Mouse (Mus musculus) kidney, postnatal 4 days (tissue): ENCODE measurements around the gene Tiam2.
"Not testable (repeated sequence)": the region's sequence is repeated elsewhere in the genome, so short reads cannot be mapped to it uniquely, and the experiment has no call there.

Source experiments
- DNase-seq, 2 experiments: peaks; one replicate each; pipeline ENCODE4 v3.0.0; 2021; ENCODE audit warnings: mixed read lengths in 2 of 2

Gene Tiam2

DNA sequence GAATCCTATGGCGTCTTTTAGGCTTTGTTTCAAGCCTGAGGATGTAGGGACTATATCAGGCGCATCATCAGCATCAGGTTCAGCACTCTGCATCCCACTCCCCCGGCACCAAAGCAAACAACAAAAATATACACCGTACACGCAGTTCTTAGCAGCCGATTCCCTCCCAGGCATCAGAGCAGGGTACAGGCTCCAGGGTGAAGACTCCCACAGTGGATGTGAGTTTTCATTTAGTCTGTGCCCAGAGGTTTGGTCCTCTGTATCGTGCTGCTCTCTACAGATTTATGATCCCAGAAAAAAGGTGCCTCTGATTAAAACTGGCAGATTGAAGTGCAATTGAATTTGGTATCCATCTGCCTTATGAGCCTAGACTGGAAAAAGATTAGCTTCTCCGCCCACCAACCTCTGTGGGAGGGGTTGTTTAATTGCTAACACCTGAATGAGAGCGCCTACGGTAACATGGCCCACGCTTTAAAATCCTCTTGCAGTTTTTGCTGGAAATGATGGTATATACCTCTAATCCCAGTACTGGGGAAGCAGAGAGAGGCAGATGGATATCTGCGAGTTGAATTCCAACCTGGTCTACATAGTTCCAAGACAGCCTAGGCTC lies 19.0 kb downstream of the Tiam2 start:
- DNase-seq: no peak

DNA sequence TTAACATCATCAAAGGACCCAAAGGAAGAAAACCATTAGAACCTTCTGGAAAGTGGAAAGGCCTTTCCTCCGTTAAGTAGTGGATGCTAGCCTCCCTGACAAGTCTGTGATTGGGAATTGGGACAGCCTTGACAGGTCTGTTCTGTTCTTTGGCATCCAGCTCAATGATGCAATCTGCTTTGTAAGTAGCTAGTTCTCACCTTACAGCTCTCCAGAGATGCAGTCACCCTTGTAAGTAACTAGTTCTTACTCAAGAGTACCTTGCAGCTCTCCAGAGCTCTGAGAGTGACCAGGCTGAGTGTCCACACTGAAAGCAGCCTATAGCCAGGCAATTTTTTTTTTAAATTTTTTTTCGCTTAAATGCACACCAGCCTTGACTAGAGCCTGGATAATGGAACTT lies 21.4 kb downstream of the Tiam2 start:
- no peak for DNase-seq

DNA sequence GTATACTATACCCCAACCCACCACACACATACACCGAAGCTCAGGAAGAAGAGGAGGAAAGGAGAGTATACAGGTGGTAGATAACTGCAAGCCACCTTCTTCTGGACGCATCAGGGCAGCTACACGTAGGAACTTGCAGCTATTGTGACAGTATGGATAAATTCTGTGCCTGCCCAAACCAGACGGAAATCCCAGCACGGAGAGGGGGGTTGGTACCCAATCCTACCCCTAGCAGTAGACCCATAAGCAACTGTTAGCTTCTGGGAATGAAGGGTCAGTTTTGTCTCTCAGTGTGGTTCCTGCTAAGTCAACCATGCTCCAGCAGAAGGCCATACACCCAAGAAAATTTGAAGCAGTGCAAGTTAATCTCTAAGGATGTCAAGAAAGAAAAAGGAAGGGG lies 23.0 kb downstream of the Tiam2 start:
- no peak for DNase-seq

DNA sequence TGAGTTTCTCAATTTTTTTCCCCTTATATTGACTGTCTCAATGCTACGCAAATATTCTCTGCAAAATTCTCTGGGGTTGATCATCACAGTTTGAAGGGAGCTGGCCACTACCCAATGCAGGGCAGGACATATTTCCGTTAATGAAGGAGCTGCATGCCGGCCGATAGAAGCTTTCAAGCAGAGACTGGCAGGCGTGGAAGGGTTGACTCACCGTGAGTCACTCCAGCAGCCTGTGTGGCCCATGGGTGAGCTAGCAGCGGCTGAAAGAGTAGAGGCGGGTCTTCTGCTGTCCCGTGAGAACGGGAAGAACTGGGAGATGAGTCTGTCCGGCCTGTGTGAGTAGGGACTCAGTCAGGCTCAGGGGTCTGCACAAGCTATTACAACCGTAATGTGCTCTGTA lies 23.6 kb downstream of the Tiam2 start:
- no peak for DNase-seq

DNA sequence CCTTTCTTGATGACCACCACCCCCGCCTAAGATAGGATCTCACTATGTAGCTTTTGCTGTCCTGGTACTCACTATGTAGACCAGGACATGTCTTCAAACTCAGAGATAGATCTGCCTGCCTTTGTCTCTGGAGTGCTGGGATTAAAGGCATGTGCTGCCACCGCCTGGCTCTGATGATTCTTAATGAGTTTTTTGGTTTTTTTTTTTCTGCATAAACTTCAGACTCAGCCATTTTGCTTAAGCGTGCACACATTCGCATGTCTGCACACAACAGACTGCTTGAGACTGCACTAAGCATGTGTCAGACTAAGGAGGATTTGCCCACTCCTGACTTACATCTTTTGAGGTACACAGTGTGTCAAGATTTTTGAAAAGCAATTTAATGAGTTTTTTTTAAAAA lies 24.0 kb downstream of the Tiam2 start:
- DNase-seq: no peak

DNA sequence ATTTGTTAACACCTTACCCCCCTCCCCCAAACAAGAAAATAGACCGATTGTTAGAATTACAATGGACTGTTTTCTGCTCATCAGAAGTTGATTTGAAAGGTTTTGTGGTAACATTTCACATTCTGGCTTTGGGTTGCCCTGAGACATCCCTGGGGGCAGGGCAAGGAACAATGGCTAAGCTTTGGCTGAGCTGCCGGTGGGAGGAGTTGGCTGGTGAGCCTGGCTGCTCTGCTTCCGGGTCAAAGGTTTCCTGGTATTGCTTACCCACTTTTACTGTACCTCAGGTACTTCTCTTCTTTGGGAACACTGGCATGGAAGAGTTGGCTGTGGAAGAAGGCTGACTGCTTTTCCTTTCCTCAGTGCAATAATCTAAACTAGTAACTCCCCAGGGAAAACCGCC lies 25.3 kb downstream of the Tiam2 start:
- DNase-seq: no peak

DNA sequence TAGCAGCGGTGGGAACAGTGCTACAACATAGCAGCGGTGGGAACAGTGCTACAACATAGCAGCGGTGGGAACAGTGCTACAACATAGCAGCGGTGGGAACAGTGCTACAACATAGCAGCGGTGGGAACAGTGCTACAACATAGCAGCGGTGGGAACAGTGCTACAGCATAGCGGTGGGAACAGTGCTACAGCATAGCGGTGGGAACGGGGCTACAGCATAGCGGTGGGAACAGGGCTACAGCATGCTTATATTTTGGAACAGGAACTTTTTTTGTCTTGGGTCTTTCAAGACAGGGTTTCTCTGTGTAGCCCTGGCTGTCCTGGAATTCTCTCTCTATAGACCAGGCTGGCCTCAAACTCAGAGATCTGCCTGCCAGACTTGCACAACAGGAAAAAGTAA lies 26.8 kb downstream of the Tiam2 start:
- DNase-seq: not testable (repeated sequence)

DNA sequence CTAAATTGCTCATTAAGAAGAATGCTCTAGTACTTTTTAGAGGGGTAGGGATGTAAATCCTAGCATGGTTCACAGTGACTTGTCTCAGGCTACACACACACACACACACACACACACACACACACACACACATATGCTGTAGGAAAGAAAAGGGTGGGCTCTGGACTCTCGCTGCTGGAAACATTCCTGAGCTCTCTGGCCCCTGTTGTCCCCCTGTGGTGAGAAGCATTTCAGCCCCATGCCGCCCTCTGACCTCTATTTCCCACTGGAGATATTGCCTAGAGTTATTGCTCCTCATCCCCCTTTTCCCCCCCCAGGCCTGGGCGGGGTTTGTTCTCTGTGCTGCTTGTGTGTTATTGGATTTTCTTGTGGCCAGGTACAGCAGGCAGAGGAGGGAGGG lies 28.5 kb downstream of the Tiam2 start:
- DNase-seq: peak; percentile 41 to 59

DNA sequence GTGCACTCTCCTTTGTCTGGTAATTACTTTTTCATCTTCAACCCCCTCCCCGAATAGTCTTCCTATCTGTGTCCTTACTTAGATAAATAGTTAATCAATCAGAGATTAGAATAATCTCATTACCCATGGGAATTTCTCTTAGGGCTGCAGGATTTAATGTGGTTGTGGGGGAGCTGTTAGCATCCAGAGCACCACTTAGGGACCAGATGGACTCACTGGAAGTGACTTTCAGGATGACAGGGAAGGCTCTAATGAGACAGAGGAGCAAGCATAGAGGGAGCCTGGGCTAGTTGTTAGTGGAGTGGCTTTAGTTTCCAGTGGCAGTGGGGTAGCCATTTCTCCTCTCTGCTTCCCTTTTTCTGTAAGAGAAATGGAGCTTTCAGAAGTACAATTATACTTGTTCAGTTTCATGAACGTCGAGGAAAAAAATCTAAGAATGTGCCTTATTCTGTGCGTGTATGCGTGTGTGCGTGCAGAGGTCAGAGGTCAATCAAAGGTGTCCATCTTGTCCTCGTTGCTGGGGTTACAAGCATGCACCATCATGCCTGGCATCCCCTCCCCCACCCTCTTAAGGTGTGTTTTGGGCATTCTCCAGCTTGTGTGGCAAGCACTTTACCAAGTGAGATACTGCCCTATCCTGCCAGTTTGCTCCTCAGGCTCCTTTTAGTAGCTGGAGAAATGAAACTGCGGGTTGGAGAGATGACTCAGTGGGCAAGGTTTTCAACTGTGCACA lies 30.4 kb downstream of the Tiam2 start:
- DNase-seq: no peak

DNA sequence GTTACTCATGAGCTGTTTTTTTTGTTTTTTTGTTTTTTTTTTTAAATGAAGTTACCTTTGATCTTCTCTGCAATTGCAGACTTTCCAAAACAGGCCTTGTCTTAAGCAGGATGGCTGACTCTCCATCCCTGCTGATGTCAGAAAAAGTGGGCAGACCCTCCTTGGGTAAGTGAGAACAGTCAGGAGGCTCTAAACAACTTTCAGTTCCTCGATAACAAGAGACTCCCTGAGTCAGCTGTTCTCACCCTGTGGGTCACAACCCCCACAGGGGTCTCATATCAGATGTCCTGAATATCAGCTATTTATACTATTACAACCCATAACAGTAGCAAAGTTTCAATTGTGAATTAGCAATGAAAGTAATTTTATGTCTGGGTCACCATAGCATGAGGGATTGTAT lies 33.9 kb downstream of the Tiam2 start:
- no peak for DNase-seq

DNA sequence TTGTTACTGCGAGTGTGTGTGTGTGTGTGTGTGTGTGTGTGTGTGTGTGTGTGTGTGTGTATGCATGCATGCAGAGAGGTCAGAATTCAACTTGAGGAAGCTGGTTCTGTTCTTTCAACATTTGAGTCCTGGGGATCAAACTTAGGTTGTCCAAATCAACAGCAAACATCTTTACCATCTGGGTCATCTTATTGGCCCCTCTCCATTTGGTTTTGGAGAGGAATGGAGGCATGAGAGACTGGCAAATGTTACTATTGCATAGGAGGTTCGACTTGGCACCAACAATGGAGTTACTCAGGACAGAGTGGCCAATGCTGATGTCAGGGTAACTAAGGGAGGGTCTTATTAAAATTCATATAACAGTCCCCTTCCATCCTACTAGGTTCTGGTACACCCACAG lies 35.4 kb downstream of the Tiam2 start:
- no peak for DNase-seq

DNA sequence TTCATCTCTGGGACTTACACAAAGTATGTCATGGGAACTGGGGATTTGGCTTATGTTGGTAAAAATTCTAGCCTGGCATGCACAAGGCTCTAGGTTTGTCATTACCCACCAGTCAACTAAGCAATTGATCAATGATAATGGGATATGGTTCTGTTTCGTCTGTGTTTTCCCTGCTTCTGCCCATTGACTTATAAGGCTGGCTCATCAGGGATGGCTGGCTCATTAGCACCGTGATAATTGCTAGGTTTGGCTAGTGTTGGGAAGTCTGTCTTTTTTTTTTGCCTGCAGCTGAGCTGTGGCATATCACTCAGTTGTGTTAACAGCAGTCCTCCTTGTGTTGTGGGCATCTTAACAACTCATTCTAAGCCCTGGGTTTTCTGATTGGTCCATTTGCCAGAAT lies 36.8 kb downstream of the Tiam2 start:
- DNase-seq: no peak

DNA sequence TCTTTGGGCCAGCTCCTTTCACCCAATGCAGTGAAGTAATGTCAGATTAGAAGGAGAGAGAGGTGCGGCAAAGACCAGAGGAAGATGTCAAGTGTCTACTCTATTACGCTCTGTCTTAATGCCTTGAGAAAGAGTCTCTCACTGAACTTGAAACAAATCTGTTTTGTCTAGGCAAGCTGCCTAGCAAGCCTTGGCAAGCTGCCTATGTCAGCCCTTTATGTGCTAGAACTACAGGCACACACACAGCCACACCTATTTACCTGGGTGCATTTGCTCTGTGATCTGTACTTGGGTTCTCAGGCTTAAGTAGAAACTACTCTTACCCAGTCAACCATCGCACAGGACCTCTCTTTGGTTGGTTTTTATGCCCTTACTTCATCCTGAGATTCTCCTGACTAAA lies 40.4 kb downstream of the Tiam2 start:
- DNase-seq: peak in 1 of 2 experiments; percentile 19

DNA sequence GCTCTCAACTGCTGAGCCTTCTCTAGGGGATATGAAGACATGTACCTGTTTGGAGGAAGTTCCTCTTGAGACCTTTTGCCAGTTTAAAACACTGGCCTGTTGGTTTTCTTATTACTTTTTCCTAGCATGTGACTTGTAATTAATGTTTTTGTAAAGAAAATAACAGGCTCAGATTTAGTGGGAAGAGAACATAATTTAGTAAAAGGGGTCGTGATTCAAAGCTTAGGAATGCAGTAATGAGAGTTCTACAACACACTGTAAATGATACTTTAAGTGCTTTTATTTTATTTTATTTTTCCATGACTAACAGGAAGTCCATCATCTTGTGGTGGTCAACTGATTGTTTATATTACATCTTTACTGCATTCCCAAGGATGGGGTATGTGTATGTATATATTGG lies 42.0 kb downstream of the Tiam2 start:
- no peak for DNase-seq

DNA sequence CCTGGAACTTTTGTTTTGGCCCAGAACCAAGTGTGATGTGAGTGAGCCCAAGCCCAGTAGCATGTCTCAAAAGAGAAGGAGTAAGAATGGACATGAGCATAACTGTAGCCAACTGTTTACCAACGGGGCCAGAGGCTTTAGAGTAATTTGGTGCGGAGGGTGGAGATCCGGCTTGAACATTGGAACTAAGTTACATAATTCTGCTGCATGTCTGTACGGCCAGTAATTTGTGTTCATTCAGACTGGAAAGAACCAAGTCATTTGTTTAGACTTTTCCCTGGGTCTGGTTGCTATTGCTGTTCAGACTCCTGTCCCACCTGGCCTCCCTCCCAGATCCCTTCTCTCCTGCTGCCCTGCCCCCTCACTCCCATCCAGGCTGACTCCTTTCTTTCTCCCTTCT lies 43.3 kb downstream of the Tiam2 start:
- DNase-seq: no peak

DNA sequence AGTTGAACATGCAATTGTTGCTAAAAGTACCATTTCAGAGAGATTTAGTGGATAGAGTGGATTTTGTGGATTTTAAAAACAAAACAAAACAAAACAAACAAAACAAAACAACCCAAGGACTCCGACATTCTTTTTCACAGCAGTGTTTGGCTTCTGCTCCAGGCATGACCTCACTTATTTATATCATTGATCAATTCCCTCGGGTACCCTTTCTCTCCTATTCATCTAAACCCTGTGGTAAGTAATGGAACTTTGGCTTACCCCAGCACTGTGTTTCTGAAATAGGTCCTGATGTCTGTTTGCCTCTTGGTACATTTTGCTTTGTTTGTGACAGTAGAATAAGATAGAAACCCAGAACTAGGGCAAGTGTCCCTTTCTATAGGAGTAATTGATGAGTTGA lies 52.2 kb downstream of the Tiam2 start:
- DNase-seq: no peak

DNA sequence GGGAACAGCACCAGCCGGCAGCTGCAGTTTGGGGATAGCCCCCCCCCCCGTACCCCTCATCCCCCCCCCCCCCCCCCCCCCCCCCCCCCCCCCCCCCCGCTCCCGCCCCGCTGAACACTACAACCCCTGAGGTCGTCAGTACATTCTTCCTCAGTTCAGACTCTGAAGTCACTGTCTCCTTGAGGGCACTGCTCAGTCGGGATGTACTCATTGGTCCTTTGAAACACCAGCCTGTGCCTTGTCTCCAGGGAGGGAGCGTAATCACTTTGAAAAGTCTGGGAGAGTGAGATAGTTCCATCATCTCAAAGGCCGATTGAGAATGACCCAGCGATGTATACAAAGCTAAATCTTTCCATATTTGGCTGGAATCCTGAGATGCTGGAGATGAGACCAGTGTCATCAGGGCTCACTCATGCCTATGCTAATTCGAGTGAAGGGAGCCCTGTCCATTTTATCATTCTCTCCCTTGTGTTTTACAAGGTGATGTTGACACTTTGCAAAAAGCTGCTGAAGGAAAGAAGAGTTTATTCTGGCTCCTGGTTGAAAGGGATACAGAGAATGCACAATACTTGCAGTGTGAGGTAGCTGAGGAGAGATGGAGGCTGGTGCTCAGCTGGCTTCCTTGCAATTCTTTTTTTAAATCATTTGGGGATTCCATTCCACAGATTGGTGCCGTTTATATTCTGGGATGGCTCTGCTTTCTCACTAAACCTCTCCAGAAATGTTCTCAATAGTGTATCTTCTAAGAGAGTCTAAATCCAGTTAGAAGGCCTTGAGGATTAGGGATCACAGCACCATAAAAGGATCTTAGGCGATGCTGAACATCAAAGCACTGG lies 53.6 kb downstream of the Tiam2 start:
- DNase-seq: no peak

DNA sequence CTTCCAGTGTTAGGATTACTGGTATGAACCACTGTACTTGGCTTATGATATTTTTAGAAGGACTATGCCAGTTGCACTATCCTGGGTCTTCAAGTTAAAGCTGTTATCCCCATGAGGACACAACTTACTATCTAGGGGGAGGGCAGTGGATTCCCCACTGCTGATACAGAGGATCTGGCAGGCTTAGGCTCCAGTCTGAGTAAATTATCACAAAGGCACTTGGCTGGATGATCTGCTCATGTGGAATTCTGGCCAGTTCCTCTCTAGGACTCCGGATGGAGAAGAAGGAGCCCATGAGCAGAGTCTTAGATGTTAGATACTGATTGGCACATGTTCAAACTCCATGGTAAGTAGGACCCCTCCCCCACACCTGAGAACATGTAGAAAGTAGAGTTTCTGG lies 59.0 kb downstream of the Tiam2 start:
- no peak for DNase-seq

DNA sequence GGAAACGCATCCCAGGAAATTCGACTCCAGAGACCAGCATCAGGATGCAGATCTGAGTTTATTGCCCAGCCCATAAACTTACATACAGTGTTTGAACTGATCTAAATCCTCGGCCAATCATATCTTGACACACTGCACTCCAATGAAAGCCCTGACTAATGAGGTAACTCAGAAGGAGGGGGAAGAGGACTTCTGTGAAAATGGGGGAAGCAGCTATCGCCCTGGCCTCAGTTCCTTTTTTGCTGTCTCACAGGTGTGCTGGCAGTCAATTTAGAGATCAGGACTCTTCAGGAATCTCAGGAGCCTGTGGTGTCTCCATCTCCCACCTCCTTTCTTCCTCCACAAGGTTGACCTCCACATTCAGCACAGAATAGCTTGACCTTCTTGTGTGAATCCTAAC lies 61.4 kb downstream of the Tiam2 start:
- DNase-seq: no peak

DNA sequence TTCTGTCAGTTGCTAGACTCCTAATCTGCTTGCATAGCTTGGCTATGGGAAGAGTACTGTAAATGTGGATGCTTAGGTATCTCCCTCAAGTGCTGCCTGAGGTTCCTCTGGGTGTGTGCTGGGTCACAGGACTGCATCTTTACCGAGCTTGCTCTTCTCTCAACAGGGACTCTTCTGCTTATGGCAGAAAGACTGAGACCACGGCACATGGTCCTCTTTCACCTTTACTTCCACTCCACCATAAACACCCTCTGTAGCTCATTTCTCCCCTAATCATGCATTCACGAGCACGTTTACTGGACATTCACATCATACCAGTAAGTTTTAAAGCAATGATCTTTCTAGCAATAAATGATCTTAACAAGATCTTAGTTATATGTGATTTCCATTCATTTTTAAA lies 63.4 kb downstream of the Tiam2 start:
- DNase-seq: no peak

DNA sequence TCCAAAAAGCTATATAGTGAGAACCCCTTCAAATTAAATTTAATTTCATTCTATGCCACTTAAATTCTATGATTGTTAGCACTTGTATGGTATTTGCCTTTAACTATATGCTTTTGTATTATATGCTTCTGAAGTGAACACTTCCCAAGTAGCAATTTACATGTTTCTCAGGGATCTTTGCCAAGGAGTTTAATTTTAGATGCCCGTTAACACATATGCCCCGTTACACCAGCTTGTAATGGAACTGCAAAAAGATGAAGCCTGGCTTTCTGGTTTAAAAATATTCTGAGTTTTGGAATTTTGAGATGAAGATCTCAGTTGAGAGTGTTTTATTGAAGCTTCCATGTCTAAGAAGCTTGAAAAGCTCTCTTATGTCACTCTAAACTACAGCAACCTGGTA lies 67.6 kb downstream of the Tiam2 start:
- DNase-seq: no peak

DNA sequence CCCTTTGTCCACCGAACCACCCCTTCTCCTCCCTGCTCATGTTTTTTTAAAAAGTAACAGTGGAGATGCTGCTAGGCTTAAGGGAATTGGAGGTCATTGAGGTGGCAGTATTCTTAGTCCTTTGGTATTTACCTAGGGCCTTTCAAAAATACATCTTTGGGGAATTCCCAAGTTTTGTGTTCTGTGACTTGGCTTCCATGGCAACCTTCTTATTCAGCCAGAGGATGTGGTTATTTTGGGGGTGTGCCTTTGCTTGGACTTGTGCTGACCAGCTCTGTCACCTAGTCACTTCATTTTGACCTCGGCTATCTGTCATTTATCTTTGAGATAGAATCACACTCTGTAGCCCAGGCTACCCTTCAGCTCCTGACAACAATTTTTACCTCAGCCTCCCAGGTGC lies 68.6 kb downstream of the Tiam2 start:
- no peak for DNase-seq

DNA sequence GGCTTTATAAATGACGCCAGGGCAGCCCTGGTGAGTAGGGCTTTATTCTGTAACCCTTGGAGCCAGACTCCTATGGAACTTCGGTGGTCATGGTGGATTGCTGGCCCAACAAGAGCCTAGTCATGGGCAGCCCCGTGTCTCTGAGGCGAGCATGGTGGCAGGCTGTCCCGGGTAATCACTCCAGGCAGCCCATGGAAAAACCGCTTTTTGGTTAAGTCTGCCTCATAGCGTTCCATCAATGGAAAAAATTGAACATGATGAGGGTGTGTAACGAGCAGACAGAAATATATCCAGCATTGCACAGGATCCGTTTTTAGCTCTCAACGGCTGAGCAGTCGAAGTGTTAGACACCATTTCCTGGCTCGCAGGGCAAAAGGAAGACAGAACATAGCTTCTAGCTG lies 70.5 kb downstream of the Tiam2 start:
- DNase-seq: no peak

DNA sequence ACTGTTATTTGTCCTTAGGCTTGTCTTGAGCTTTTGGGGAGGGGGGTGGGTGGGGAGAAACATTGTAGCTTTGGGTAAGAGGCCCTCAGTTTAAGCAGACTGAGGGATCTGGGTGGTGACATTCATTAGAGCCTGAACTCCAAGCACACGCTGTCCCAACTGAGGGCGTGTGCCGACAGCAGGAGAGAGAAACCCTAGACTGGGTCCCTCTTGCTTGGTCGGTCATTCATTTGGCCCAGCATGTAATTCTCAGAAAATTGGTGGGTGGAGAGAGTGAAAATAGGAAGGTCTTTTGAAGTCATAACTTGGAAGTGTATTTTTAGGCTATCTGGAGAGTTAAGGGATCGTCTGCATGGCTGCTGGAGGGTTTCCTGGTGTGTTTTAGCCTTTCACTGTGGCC lies 71.5 kb downstream of the Tiam2 start:
- no peak for DNase-seq
